Mouse (Mus musculus) ES-Bruce4 (cell line): Measurements from ENCODE around the gene Mgat5.

Experiments
- CTCF ChIP-seq: IDR thresholded peaks from one replicate; pipeline ENCODE4 v1.8.1; 2011; ENCODE audit warnings: low read depth, low read length
- POLR2A ChIP-seq: IDR thresholded peaks from one replicate; pipeline ENCODE4 v1.8.1; 2011; ENCODE audit warnings: low read length; ENCODE audit not compliant: insufficient read depth

- no peak for TF ChIP-seq CTCF
- TF ChIP-seq POLR2A = no peak
Observed at GRCm38 (mm10) chr1:127498746-127499145, 293.9 kb downstream of the Mgat5 start.
